Mouse (Mus musculus): Measurements from ENCODE around the gene Trmu. TPM values are rescaled to one million over a fixed set of nuclear protein-coding genes. Genes with fewer than 3 reads are reported as not detected.

The Trmu gene
- polyA plus RNA-seq, 1 experiment from 2014 or later, result 36.2 TPM

GRCm38 (mm10) chr15:85902505-85902904 is 23.4 kb downstream of the Trmu start:
- ATAC-seq (ENCODE audit: low FRiP score, low TSS enrichment) (no peak), DNase-seq (no peak)
- Histone ChIP-seq H3K4me3 (replicated peaks; ENCODE audit: low read depth, low read length) (no peak overlapping the region), H3K27me3 (ENCODE audit: control insufficient read depth, insufficient read depth, low read length) (no peaks in the 10 kb centered on the region), H3K27ac (replicated peaks; ENCODE audit: low read depth, low read length) (no peak overlapping the region), H3K9ac (replicated peaks; ENCODE audit: low read length) (no peak overlapping the region), H3K36me3 (ENCODE audit: control insufficient read depth, insufficient read depth, low read length) (peaks cover 22% of the 10 kb centered on the region), H3K4me2 (ENCODE audit: low read length) (no peak overlapping the region), H3K9me3 (ENCODE audit: control insufficient read depth, low read length) (no peaks in the 10 kb centered on the region), H3K4me1 (ENCODE audit: control insufficient read depth, insufficient read depth, low read length) (no peaks in the 10 kb centered on the region)
- 89% methylated on average over 10 of the region's 10 CpGs for WGBS

DNA sequence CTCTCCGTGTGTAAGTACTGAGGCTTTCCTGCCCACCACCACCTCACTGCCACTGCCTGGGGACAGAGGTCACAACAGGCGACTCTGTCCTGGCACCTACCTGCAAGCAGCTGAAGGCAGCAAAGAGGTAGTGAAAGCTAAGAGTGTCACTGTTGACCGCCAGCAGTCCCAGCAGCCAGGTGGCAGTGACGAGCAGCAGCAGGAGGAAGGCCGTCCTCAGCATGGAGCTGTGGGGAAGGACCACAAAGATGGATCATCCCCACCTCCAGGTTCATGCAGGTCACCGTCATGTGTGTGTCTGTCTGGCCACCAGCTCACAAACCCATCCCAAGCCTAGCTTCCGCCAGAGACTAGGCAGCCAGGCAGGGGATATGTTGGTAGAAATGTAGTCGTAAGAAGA is 24.7 kb downstream of the Trmu start:
- H3K4me3 ChIP-seq (replicated peaks; ENCODE audit: low read depth, low read length), result no peak overlapping the region
- H3K9me3 ChIP-seq (ENCODE audit: control insufficient read depth, low read length), result no peaks in the 10 kb centered on the region
- ATAC-seq (ENCODE audit: low FRiP score, low TSS enrichment) (no peak), DNase-seq (no peak)
- WGBS, result 75% methylated on average over 8 of the region's 8 CpGs
- no peak overlapping the region for H3K4me2 ChIP-seq (ENCODE audit: low read length)
- H3K36me3 ChIP-seq (ENCODE audit: control insufficient read depth, insufficient read depth, low read length), result peaks cover 10% of the 10 kb centered on the region; the same call in 1 of the 2 replicates
- H3K27me3 ChIP-seq (ENCODE audit: control insufficient read depth, insufficient read depth, low read length), result no peaks in the 10 kb centered on the region
- no peak overlapping the region for H3K27ac ChIP-seq (replicated peaks; ENCODE audit: low read depth, low read length)
- no peak overlapping the region for H3K9ac ChIP-seq (replicated peaks; ENCODE audit: low read length)
- H3K4me1 ChIP-seq (ENCODE audit: control insufficient read depth, insufficient read depth, low read length), result no peaks in the 10 kb centered on the region

- DNase-seq (no peak), ATAC-seq (ENCODE audit: low FRiP score, low TSS enrichment) (no peak)
- H3K27ac ChIP-seq (replicated peaks; ENCODE audit: low read depth, low read length), result no peak overlapping the region
- no peak overlapping the region for H3K4me3 ChIP-seq (replicated peaks; ENCODE audit: low read depth, low read length)
- H3K4me2 ChIP-seq (ENCODE audit: low read length), result no peak overlapping the region
- no peaks in the 10 kb centered on the region for H3K9me3 ChIP-seq (ENCODE audit: control insufficient read depth, low read length)
- no peaks in the 10 kb centered on the region for H3K27me3 ChIP-seq (ENCODE audit: control insufficient read depth, insufficient read depth, low read length)
- H3K36me3 ChIP-seq (ENCODE audit: control insufficient read depth, insufficient read depth, low read length), result no peaks in the 10 kb centered on the region
- 0 out of 2 replicates have a peak, but pooled peaks cover 2% of the 10 kb centered on the region for H3K4me1 ChIP-seq (ENCODE audit: control insufficient read depth, insufficient read depth, low read length)
- 96% methylated on average over 7 of the region's 7 CpGs for WGBS
- H3K9ac ChIP-seq (replicated peaks; ENCODE audit: low read length), result no peak overlapping the region
Observed at GRCm38 (mm10) chr15:85908660-85909491, 29.8 kb downstream of the Trmu start.

GRCm38 (mm10) chr15:85909492-85909829 is 30.3 kb downstream of the Trmu start:
- Histone ChIP-seq H3K4me2 (ENCODE audit: low read length) (no peak overlapping the region), H3K4me1 (ENCODE audit: control insufficient read depth, insufficient read depth, low read length) (0 out of 2 replicates have a peak, but pooled peaks cover 2% of the 10 kb centered on the region), H3K27ac (replicated peaks; ENCODE audit: low read depth, low read length) (no peak overlapping the region), H3K36me3 (ENCODE audit: control insufficient read depth, insufficient read depth, low read length) (no peaks in the 10 kb centered on the region), H3K9me3 (ENCODE audit: control insufficient read depth, low read length) (no peaks in the 10 kb centered on the region), H3K4me3 (replicated peaks; ENCODE audit: low read depth, low read length) (no peak overlapping the region), H3K9ac (replicated peaks; ENCODE audit: low read length) (no peak overlapping the region), H3K27me3 (ENCODE audit: control insufficient read depth, insufficient read depth, low read length) (no peaks in the 10 kb centered on the region)
- no peak for DNase-seq
- ATAC-seq (ENCODE audit: low FRiP score, low TSS enrichment), result no peak
- WGBS, result 95% methylated on average over 3 of the region's 3 CpGs

- Histone ChIP-seq H3K27me3 (ENCODE audit: control insufficient read depth, insufficient read depth, low read length) (no peaks in the 10 kb centered on the region), H3K9me3 (ENCODE audit: control insufficient read depth, low read length) (no peaks in the 10 kb centered on the region), H3K4me1 (ENCODE audit: control insufficient read depth, insufficient read depth, low read length) (0 out of 2 replicates have a peak, but pooled peaks cover 2% of the 10 kb centered on the region), H3K9ac (replicated peaks; ENCODE audit: low read length) (no peak overlapping the region), H3K36me3 (ENCODE audit: control insufficient read depth, insufficient read depth, low read length) (no peaks in the 10 kb centered on the region), H3K4me2 (ENCODE audit: low read length) (no peak overlapping the region), H3K27ac (replicated peaks; ENCODE audit: low read depth, low read length) (no peak overlapping the region), H3K4me3 (replicated peaks; ENCODE audit: low read depth, low read length) (no peak overlapping the region)
- DNase-seq (no peak), ATAC-seq (ENCODE audit: low FRiP score, low TSS enrichment) (no peak)
- WGBS, result 68% methylated on average over 10 of the region's 10 CpGs
Observed at GRCm38 (mm10) chr15:85909931-85910330, 30.8 kb downstream of the Trmu start.

GRCm38 (mm10) chr15:85913605-85914004 is 34.5 kb downstream of the Trmu start:
- H3K4me2 ChIP-seq (ENCODE audit: low read length), result no peak overlapping the region
- DNase-seq (peak; percentile 74), ATAC-seq (ENCODE audit: low FRiP score, low TSS enrichment) (no peak)
- H3K27me3 ChIP-seq (ENCODE audit: control insufficient read depth, insufficient read depth, low read length), result no peaks in the 10 kb centered on the region
- H3K4me1 ChIP-seq (ENCODE audit: control insufficient read depth, insufficient read depth, low read length), result 0 out of 2 replicates have a peak, but pooled peaks cover 2% of the 10 kb centered on the region
- H3K9ac ChIP-seq (replicated peaks; ENCODE audit: low read length), result no peak overlapping the region
- no peak overlapping the region for H3K27ac ChIP-seq (replicated peaks; ENCODE audit: low read depth, low read length)
- no peaks in the 10 kb centered on the region for H3K36me3 ChIP-seq (ENCODE audit: control insufficient read depth, insufficient read depth, low read length)
- H3K9me3 ChIP-seq (ENCODE audit: control insufficient read depth, low read length), result no peaks in the 10 kb centered on the region
- no peak overlapping the region for H3K4me3 ChIP-seq (replicated peaks; ENCODE audit: low read depth, low read length)
- WGBS, result 33% methylated on average over 2 of the region's 2 CpGs

DNA sequence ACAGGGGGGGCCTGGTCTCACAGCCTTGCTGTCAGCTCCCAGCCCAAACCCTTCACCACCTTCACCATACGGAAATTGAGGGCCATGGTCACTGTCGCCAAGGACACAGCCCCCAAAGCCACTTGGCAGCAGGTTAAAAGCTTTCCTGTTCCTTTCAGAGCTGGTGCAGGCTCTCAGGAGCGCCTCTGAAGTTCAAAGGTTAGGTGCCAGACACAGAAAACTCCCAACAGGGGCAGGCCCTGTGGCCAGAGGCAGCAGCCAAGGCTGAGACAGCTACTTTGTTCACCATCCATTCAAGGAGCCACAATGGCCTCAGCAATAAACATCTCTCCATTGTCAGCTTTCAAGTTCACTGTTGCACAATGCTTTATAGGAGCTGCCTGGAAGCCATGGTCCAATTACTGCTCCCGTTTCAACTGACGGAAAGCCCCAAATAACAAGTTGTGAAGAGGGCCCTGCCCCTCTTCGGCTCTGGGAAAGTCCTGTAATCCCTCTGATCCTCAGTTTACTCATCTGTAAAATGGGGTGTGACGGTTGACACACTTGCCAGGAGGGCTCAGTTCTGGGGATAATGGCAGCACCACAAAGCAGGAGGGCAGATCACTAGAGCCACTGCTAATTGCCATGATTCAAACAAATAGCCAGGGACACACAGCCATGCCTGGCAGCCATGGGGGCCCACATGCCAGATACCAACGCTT is 40.2 kb downstream of the Trmu start:
- Histone ChIP-seq H3K4me2 (ENCODE audit: low read length) (no peak overlapping the region), H3K27me3 (ENCODE audit: control insufficient read depth, insufficient read depth, low read length) (no peaks in the 10 kb centered on the region), H3K9ac (replicated peaks; ENCODE audit: low read length) (no peak overlapping the region), H3K36me3 (ENCODE audit: control insufficient read depth, insufficient read depth, low read length) (no peaks in the 10 kb centered on the region; the same call in 1 of the 2 replicates), H3K9me3 (ENCODE audit: control insufficient read depth, low read length) (no peaks in the 10 kb centered on the region), H3K27ac (replicated peaks; ENCODE audit: low read depth, low read length) (no peak overlapping the region), H3K4me3 (replicated peaks; ENCODE audit: low read depth, low read length) (no peak overlapping the region), H3K4me1 (ENCODE audit: control insufficient read depth, insufficient read depth, low read length) (no peaks in the 10 kb centered on the region)
- DNase-seq, result no peak
- whole genome bisulfite sequencing, result 59% methylated on average over 8 of the region's 8 CpGs
- no peak for ATAC-seq (ENCODE audit: low FRiP score, low TSS enrichment)

DNA sequence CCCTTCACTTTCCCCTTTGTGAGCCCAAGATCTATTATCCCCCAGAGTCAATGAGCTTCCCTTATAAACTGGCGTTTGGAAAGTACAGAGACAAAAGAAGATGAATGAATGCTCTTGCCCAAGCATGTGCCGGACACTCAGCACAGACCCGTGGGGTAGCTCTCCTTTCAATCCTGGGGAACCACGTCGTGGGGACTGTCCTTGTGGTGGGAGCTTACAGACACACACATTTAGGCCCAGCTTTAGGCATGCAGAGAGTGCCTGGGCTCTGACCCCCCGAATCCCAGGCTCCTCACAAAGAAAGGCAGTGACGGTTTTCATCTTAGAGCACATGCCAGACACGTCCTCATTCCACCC is 40.8 kb downstream of the Trmu start:
- Histone ChIP-seq H3K27me3 (ENCODE audit: control insufficient read depth, insufficient read depth, low read length) (no peaks in the 10 kb centered on the region), H3K9me3 (ENCODE audit: control insufficient read depth, low read length) (no peaks in the 10 kb centered on the region), H3K4me3 (replicated peaks; ENCODE audit: low read depth, low read length) (no peak overlapping the region), H3K4me2 (ENCODE audit: low read length) (no peak overlapping the region), H3K36me3 (ENCODE audit: control insufficient read depth, insufficient read depth, low read length) (no peaks in the 10 kb centered on the region; the same call in 1 of the 2 replicates), H3K9ac (replicated peaks; ENCODE audit: low read length) (no peak overlapping the region), H3K4me1 (ENCODE audit: control insufficient read depth, insufficient read depth, low read length) (no peaks in the 10 kb centered on the region), H3K27ac (replicated peaks; ENCODE audit: low read depth, low read length) (no peak overlapping the region)
- ATAC-seq (ENCODE audit: low FRiP score, low TSS enrichment), result no peak
- 62% methylated on average over 8 of the region's 8 CpGs for WGBS
- DNase-seq, result no peak

GRCm38 (mm10) chr15:85921855-85922254 is 42.7 kb downstream of the Trmu start:
- H3K4me2 ChIP-seq (ENCODE audit: low read length), result no peak overlapping the region
- no peaks in the 10 kb centered on the region; the same call in 1 of the 2 replicates for H3K36me3 ChIP-seq (ENCODE audit: control insufficient read depth, insufficient read depth, low read length)
- H3K27me3 ChIP-seq (ENCODE audit: control insufficient read depth, insufficient read depth, low read length), result no peaks in the 10 kb centered on the region
- no peak overlapping the region for H3K9ac ChIP-seq (replicated peaks; ENCODE audit: low read length)
- H3K4me1 ChIP-seq (ENCODE audit: control insufficient read depth, insufficient read depth, low read length), result no peaks in the 10 kb centered on the region
- no peak overlapping the region for H3K27ac ChIP-seq (replicated peaks; ENCODE audit: low read depth, low read length)
- WGBS, result 94% methylated on average over 11 of the region's 11 CpGs
- H3K9me3 ChIP-seq (ENCODE audit: control insufficient read depth, low read length), result no peaks in the 10 kb centered on the region
- no peak for ATAC-seq (ENCODE audit: low FRiP score, low TSS enrichment)
- DNase-seq, result no peak
- H3K4me3 ChIP-seq (replicated peaks; ENCODE audit: low read depth, low read length), result no peak overlapping the region
